Mouse (Mus musculus) embryonic facial prominence, embryonic 10.5 days (tissue): ENCODE results near the gene Nol10. TPM values are rescaled to one million over a fixed set of nuclear protein-coding genes. Genes with fewer than 3 reads are reported as not detected.

ENCODE experiments used
- DNase-seq: peaks from one replicate; pipeline ENCODE4 v3.0.0-alpha.2; 2017; ENCODE audit warnings: low spot score
- H3K27ac ChIP-seq: fragments of 300-500 bp; sonication (generic); replicated peaks from 2 replicates; pipeline ENCODE4 v1.5.1; 2016; ENCODE audit warnings: mild to moderate bottlenecking
- H3K27me3 ChIP-seq: fragments of 300-500 bp; sonication (generic); replicated peaks from 2 replicates; pipeline ENCODE4 v1.6.1; 2016; ENCODE audit warnings: low read depth, mild to moderate bottlenecking; ENCODE audit not compliant: poor library complexity, severe bottlenecking
- H3K36me3 ChIP-seq: fragments of 300-500 bp; sonication (generic); replicated peaks from 2 replicates; pipeline ENCODE4 v1.6.1; 2016; ENCODE audit warnings: mild to moderate bottlenecking, moderate library complexity
- H3K4me1 ChIP-seq: fragments of 300-500 bp; sonication (generic); 2 replicates; pipeline ENCODE4 v1.6.1; 2016
- H3K4me3 ChIP-seq: fragments of 300-500 bp; sonication (generic); 2 replicates; pipeline ENCODE4 v1.5.1; 2016; ENCODE audit warnings: mild to moderate bottlenecking, moderate library complexity
- H3K9me3 ChIP-seq: fragments of 300-500 bp; sonication (generic); 2 replicates; pipeline ENCODE4 v1.6.1; 2016; ENCODE audit warnings: mild to moderate bottlenecking
- WGBS: fragments of 180-500 bp; shearing (Covaris S2); methylation state at CpG from one replicate; pipeline ENCODE4 v1.1.7; 2016; 5-methylcytosine and 5-hydroxymethylcytosine counted together
- polyA plus RNA-seq: library from polyadenylated mRNA; unstranded; fragments of >200 nt; fragmentation: Nextera tagmentation; extraction: Ambion mirVana; gene quantifications from 2 replicates; pipeline ENCODE4 v1.2.1, GENCODE M21; 2016

Gene Nol10
- polyA plus RNA-seq, result 41.8 and 43.4 TPM in 2 replicates

GRCm38 (mm10) chr12:17348048-17349036 is at the start of gene Nol10:
Gene Nol10 (plus strand): TSS chr12:17348458.
- Histone ChIP-seq H3K4me1 (peaks cover 14% of the 10 kb centered on the region), H3K36me3 (peaks cover 30% of the 10 kb centered on the region), H3K27me3 (no peaks in the 10 kb centered on the region), H3K4me3 (peak within 1 kb of the TSS; percentile 91), H3K9me3 (no peaks in the 10 kb centered on the region), H3K27ac (peak within 1 kb of the TSS; percentile 83)
- under 1% methylated on average over 42 of the region's 42 CpGs for WGBS
- DNase-seq, result peak; percentile 93

- no peak overlapping the region for H3K4me3 ChIP-seq
- no peaks in the 10 kb centered on the region for H3K4me1 ChIP-seq
- H3K9me3 ChIP-seq, result no peaks in the 10 kb centered on the region
- WGBS, result 91% methylated on average over 1 of the region's 1 CpGs
- DNase-seq, result no peak
- no peak overlapping the region for H3K27ac ChIP-seq
- H3K36me3 ChIP-seq, result no peaks in the 10 kb centered on the region
- no peaks in the 10 kb centered on the region for H3K27me3 ChIP-seq
Observed at GRCm38 (mm10) chr12:17299902-17300301, 48.4 kb upstream of the Nol10 start.

DNA sequence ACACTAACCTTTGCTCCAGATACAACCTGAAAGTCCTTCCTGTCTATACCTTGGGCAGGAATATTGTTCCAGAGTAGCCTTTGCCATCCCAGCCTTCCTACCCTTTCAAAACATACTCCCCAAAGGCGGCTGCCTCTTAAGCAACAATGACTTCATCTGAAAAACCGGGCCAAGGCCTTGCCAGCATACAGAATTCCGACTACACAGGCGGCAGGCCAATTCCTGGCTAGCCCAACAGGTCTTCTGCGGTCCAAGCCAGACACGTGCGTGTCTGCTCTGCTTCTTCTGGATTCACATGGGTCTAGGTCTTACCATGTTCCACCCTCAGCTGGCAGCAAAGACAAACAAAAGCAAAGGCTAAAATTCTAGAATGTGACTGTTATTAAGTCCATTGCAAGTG is 42.8 kb upstream of the Nol10 start:
- no peaks in the 10 kb centered on the region for H3K36me3 ChIP-seq
- no peak overlapping the region for H3K27ac ChIP-seq
- no peaks in the 10 kb centered on the region for H3K9me3 ChIP-seq
- DNase-seq, result no peak
- H3K4me3 ChIP-seq, result no peak overlapping the region
- peaks cover 3% of the 10 kb centered on the region; the same call in 1 of the 2 replicates for H3K4me1 ChIP-seq
- 88% methylated on average over 7 of the region's 7 CpGs for WGBS
- H3K27me3 ChIP-seq, result no peaks in the 10 kb centered on the region

DNA sequence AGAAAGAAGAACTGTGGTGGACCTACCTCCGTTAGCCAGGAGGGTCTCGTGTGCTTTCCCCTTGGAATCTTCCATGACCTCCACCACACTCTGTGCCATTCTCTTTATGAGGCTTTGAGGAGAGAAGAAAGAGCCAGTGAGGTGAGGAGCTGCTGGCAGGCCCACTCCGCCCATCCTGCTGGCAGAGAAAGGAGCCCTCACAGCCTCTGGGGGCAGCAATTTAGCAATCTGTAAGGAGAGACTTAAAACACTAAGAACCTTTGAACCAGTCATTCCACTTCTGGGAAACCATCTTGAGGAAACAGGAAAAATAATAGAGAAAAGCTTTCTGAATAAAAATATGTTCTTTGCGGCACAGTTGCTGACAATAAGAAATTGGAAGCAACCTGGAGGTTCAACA is 40.0 kb upstream of the Nol10 start:
- H3K9me3 ChIP-seq, result no peaks in the 10 kb centered on the region
- 47% methylated on average over 4 of the region's 4 CpGs for WGBS
- H3K4me1 ChIP-seq, result peaks cover 3% of the 10 kb centered on the region; the same call in 1 of the 2 replicates
- H3K27me3 ChIP-seq, result no peaks in the 10 kb centered on the region
- H3K4me3 ChIP-seq, result no peak overlapping the region
- H3K27ac ChIP-seq, result no peak overlapping the region
- H3K36me3 ChIP-seq, result no peaks in the 10 kb centered on the region
- DNase-seq, result no peak

- H3K9me3 ChIP-seq, result no peaks in the 10 kb centered on the region
- no peak overlapping the region for H3K4me3 ChIP-seq
- peaks cover 3% of the 10 kb centered on the region; the same call in 1 of the 2 replicates for H3K4me1 ChIP-seq
- H3K27ac ChIP-seq, result no peak overlapping the region
- 74% methylated on average over 16 of the region's 16 CpGs for WGBS
- H3K27me3 ChIP-seq, result no peaks in the 10 kb centered on the region
- no peaks in the 10 kb centered on the region for H3K36me3 ChIP-seq
- DNase-seq, result no peak
Observed at GRCm38 (mm10) chr12:17310852-17311839, 37.1 kb upstream of the Nol10 start.

GRCm38 (mm10) chr12:17316096-17316495 is 32.2 kb upstream of the Nol10 start:
- Histone ChIP-seq H3K27me3 (no peaks in the 10 kb centered on the region), H3K27ac (no peak overlapping the region), H3K4me3 (no peak overlapping the region), H3K36me3 (no peaks in the 10 kb centered on the region), H3K4me1 (no peaks in the 10 kb centered on the region), H3K9me3 (no peaks in the 10 kb centered on the region)
- DNase-seq, result no peak
- 85% methylated on average over 5 of the region's 5 CpGs for WGBS

DNA sequence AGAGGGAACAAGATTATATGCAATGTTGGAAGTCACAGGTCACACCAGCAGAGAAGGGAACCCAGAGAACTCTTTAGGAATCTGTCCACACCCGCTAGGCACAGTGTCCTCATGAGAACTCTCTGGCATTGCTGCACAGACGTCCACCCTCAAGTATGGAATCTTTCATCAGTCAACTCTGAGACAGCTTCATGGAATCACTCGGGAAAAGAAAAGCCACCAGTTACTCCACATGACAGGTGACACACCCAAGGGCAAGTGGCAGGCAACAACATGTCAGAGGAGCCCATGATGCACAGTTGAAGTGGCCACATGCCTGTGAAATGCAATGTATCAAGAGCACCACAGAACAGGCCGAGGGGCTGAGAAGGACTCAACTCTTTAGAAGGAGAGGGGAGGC is 30.3 kb upstream of the Nol10 start:
- no peak overlapping the region for H3K27ac ChIP-seq
- H3K4me3 ChIP-seq, result no peak overlapping the region
- peaks cover 14% of the 10 kb centered on the region for H3K27me3 ChIP-seq
- H3K4me1 ChIP-seq, result no peaks in the 10 kb centered on the region
- DNase-seq, result no peak
- H3K36me3 ChIP-seq, result no peaks in the 10 kb centered on the region
- no peaks in the 10 kb centered on the region for H3K9me3 ChIP-seq
- 66% methylated on average over 4 of the region's 4 CpGs for WGBS

DNA sequence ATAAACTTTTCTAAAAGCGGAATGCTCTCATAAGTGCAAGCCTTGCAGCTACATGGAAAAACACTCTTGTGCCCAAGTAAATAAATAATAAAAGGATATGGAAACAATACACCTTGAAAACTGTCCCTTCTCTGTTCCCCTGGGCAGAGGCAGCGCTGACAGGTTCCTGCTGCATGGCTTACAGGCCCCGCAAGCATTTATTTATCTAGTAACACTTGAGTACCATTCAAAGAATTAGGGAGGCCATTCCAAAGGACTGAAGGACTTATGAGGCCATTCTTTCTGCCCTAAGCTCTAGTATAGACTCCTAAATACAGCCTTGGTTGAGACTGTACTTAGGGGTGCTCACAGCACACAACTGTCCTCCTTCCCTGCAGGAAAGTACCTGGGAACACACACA is 29.8 kb upstream of the Nol10 start:
- Histone ChIP-seq H3K27me3 (peaks cover 18% of the 10 kb centered on the region), H3K36me3 (no peaks in the 10 kb centered on the region), H3K9me3 (no peaks in the 10 kb centered on the region), H3K27ac (no peak overlapping the region), H3K4me3 (no peak overlapping the region), H3K4me1 (no peaks in the 10 kb centered on the region)
- 77% methylated on average over 3 of the region's 3 CpGs for WGBS
- DNase-seq, result no peak

- 5% methylated on average over 51 of the region's 51 CpGs for whole genome bisulfite sequencing
- Histone ChIP-seq H3K27ac (0 out of 2 replicates have a peak overlapping the region, but pooled peaks have one; percentile 11), H3K4me3 (peak overlapping the region; percentile 62), H3K27me3 (peaks cover 57% of the 10 kb centered on the region), H3K36me3 (no peaks in the 10 kb centered on the region), H3K9me3 (no peaks in the 10 kb centered on the region), H3K4me1 (peaks cover 13% of the 10 kb centered on the region; the same call in 1 of the 2 replicates)
- DNase-seq, result peak; percentile 51
Observed at GRCm38 (mm10) chr12:17324549-17325470, 23.4 kb upstream of the Nol10 start.

DNA sequence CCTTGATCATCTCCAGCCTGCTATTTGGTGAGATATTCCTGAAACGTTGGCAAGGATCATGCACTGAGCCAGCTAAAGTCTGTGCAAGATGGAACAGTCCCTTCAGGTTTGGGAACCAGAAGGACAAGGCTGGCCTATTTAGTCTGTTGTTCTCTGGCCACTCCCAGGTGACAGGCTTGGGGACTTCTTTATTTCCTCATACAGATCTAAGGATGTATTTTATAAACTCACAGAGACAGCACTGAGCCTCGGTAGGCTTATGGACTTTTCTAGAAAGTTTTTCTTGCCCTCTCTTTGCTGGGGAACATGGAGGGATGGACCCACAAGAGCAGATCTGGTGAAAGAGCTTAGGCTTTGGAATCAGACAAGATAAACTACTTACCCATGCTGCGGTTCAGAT is 19.0 kb upstream of the Nol10 start, which contains the start of gene Atp6v1c2:
Gene Atp6v1c2, minus strand, starts transcription at position 101 of the 400 bp plus-strand sequence.
- WGBS, result 74% methylated on average over 3 of the region's 3 CpGs
- H3K27me3 ChIP-seq, result peaks cover 30% of the 10 kb centered on the region

DNA sequence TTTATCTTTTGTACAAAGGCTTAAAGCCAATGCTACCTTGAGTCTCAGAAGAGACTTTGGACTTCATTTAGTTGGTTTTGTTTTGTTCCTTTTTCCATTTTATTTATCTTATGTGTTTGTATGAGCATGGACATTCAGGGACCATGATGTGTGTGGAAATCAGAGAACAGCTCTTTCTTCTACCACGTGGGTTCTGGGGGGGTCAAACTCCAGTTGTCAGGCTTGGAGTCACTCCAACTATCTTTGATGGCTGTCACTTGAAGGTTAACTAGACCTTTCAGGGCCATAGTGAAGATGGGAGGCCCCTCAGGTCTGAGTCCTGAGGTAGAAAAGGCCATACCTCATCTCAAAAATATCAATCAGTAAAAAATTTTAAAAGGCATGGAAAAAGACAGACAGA is 14.8 kb upstream of the Nol10 start:
- 33% methylated on average over 1 of the region's 1 CpGs for WGBS
- no peaks in the 10 kb centered on the region for H3K4me1 ChIP-seq
- no peak overlapping the region for H3K4me3 ChIP-seq
- H3K9me3 ChIP-seq, result no peaks in the 10 kb centered on the region
- DNase-seq, result no peak
- no peaks in the 10 kb centered on the region for H3K36me3 ChIP-seq
- H3K27me3 ChIP-seq, result no peaks in the 10 kb centered on the region
- no peak overlapping the region for H3K27ac ChIP-seq

More for the DNA sequence above, 19.0 kb upstream of the Nol10 start, which contains the start of gene Atp6v1c2:
- Histone ChIP-seq H3K9me3 (no peaks in the 10 kb centered on the region), H3K4me1 (peaks cover 9% of the 10 kb centered on the region; the same call in 1 of the 2 replicates), H3K27ac (no peak within 1 kb of the TSS), H3K4me3 (no peak within 1 kb of the TSS), H3K36me3 (no peaks in the 10 kb centered on the region)
- no peak for DNase-seq
